Mouse (Mus musculus): ENCODE data around the gene Nrip1. TPM values are rescaled to one million over a fixed set of nuclear protein-coding genes. Genes with fewer than 3 reads are reported as not detected.

Nrip1 gene
- total and polyA plus RNA-seq, 3 experiments = 10.4 to 91.1 (median 25.0) TPM

DNA sequence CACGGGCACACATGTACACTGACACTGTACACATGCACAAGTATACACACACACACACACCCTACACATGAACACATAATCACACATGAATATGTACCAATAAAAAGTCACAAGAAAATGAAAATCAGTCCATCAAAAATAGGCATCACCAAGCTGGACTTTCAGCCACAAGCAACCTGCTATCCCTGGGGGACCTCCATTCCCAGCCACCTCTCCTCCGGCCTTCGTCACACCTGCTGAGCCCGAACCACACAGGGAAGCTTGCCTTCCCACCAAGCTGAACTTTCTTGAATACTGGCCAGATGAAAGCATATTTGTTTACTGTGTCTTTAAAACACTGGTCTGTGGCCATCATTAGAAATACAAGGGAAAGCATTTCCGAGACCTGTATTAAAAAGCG lies 70.2 kb downstream of the Nrip1 start:
- DNase-seq (ENCODE audit: low spot score) = no peak
- ATAC-seq (ENCODE audit: extremely low read depth, insufficient number of reproducible peaks, low FRiP score, poor library complexity, severe bottlenecking) = no peak
- Histone ChIP-seq H3K36me3 (replicated peaks) (peaks cover 60% of the 10 kb centered on the region), H3K9me3 (replicated peaks) (no peaks in the 10 kb centered on the region), H3K27me3 (ENCODE audit: insufficient read depth, low read length) (no peaks in the 10 kb centered on the region), H3K4me1 (ENCODE audit: insufficient read depth, low read depth, low read length) (peaks cover 31% of the 10 kb centered on the region), H3K4me3 (ENCODE audit: low read depth, low read length) (no peak overlapping the region)
- TF ChIP-seq CTCF (IDR thresholded peaks at IDR 0.05; ENCODE audit: low read depth, low read length) = no peak
- no peak for TF ChIP-seq POLR2AphosphoS5 (IDR thresholded peaks at IDR 0.05; ENCODE audit: insufficient replicate concordance, low read depth, low read length)
- TF ChIP-seq GATA2 (IDR thresholded peaks at IDR 0.05; ENCODE audit: borderline replicate concordance, low read depth, low read length) = no peak
- no peak for TF ChIP-seq TAL1 (conservative IDR thresholded peaks at IDR 0.05; ENCODE audit: low read depth, low read length)
- TF ChIP-seq GATA1 (IDR thresholded peaks at IDR 0.05; ENCODE audit: borderline replicate concordance, low read length) = no peak

DNA sequence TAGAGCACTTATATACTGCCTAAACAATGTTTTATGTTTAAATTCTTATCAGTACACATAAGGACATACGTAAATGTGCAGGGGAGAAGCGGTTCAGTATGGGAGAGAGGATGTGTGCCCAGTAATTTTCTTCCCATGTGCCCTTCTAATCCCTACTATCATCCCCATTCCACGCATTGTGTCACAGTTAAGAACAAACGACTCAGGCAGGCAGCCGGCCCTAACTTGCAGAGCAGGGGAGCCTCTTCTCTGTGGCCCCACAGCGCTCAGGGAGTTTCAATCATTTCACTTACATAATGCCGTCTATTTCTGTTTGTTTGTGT lies 71.9 kb downstream of the Nrip1 start:
- no peak overlapping the region for H3K4me3 ChIP-seq (ENCODE audit: low read depth, low read length)
- TF ChIP-seq GATA2 (IDR thresholded peaks at IDR 0.05; ENCODE audit: borderline replicate concordance, low read depth, low read length) = no peak
- no peak for TF ChIP-seq POLR2AphosphoS5 (IDR thresholded peaks at IDR 0.05; ENCODE audit: insufficient replicate concordance, low read depth, low read length)
- TF ChIP-seq CTCF (IDR thresholded peaks at IDR 0.05; ENCODE audit: low read depth, low read length) = no peak
- TF ChIP-seq TAL1 (conservative IDR thresholded peaks at IDR 0.05; ENCODE audit: low read depth, low read length) = no peak
- TF ChIP-seq GATA1 (IDR thresholded peaks at IDR 0.05; ENCODE audit: borderline replicate concordance, low read length) = no peak
- peaks cover 54% of the 10 kb centered on the region for H3K36me3 ChIP-seq (replicated peaks)
- ATAC-seq (ENCODE audit: extremely low read depth, insufficient number of reproducible peaks, low FRiP score, poor library complexity, severe bottlenecking) = no peak
- H3K4me1 ChIP-seq (ENCODE audit: insufficient read depth, low read depth, low read length) = peaks cover 29% of the 10 kb centered on the region
- H3K27me3 ChIP-seq (ENCODE audit: insufficient read depth, low read length) = no peaks in the 10 kb centered on the region
- H3K9me3 ChIP-seq (replicated peaks) = no peaks in the 10 kb centered on the region
- no peak for DNase-seq (ENCODE audit: low spot score)

DNA sequence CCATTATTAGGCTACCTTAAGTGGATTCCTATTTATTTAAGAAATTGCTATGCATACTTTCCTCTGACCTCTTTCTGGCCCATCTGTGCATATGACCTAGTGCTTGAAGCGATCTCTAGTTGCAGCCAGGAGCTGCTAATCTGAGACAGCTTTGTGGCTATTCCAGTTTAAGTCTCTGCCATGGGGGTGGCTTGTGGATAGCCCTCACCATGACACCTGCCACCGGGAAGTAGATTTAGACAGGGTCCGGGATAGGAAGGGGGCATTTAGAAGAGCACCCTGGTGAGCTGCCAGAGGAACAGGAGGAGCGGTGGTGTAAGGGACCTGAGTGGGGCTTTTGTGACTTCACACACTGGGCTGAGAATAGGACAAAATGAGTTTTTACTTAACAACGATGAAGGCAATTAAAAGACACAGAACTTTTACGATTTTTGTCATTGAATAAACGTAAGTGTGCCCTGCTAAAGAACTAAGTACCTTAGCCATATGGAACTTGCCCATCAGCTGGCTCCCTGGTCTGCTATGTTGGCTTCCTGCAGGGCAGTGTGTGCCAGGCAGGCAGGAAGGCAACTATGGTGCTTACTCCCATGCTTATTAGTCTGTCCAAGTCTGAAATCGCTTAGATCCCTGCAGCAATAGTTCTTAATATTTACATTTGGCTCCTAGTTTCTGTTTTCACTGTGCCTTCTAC lies 72.4 kb downstream of the Nrip1 start:
- Histone ChIP-seq H3K4me3 (ENCODE audit: low read depth, low read length) (no peak overlapping the region), H3K9me3 (replicated peaks) (no peaks in the 10 kb centered on the region), H3K36me3 (replicated peaks) (peaks cover 54% of the 10 kb centered on the region), H3K27me3 (ENCODE audit: insufficient read depth, low read length) (no peaks in the 10 kb centered on the region), H3K4me1 (ENCODE audit: insufficient read depth, low read depth, low read length) (peaks cover 29% of the 10 kb centered on the region)
- no peak for DNase-seq (ENCODE audit: low spot score)
- no peak for ATAC-seq (ENCODE audit: extremely low read depth, insufficient number of reproducible peaks, low FRiP score, poor library complexity, severe bottlenecking)
- TF ChIP-seq CTCF (IDR thresholded peaks at IDR 0.05; ENCODE audit: low read depth, low read length) (no peak), GATA1 (IDR thresholded peaks at IDR 0.05; ENCODE audit: borderline replicate concordance, low read length) (no peak), TAL1 (conservative IDR thresholded peaks at IDR 0.05; ENCODE audit: low read depth, low read length) (no peak), GATA2 (IDR thresholded peaks at IDR 0.05; ENCODE audit: borderline replicate concordance, low read depth, low read length) (no peak), POLR2AphosphoS5 (IDR thresholded peaks at IDR 0.05; ENCODE audit: insufficient replicate concordance, low read depth, low read length) (no peak)

DNA sequence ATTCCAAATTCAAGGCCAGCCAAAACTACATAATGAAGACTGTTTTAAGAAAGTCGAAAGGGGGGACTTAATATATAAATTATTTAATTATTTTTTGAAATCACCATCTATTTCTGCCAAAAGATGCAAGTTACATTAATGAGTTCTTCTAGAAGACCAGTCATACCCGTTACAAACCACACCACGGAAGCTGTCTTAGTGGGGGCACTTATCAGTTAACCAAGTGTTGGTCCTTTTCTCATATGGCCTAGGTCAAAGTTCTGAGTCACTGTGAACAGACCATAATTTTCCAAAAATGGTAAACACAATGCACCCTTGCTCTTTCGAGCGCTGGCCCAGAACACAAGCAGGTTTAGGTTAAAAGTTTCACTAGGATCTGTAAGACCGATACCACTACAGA lies 73.2 kb downstream of the Nrip1 start:
- TF ChIP-seq POLR2AphosphoS5 (IDR thresholded peaks at IDR 0.05; ENCODE audit: insufficient replicate concordance, low read depth, low read length) = no peak
- TF ChIP-seq GATA1 (IDR thresholded peaks at IDR 0.05; ENCODE audit: borderline replicate concordance, low read length) = no peak
- no peak for TF ChIP-seq GATA2 (IDR thresholded peaks at IDR 0.05; ENCODE audit: borderline replicate concordance, low read depth, low read length)
- TF ChIP-seq TAL1 (conservative IDR thresholded peaks at IDR 0.05; ENCODE audit: low read depth, low read length) = no peak
- TF ChIP-seq CTCF (IDR thresholded peaks at IDR 0.05; ENCODE audit: low read depth, low read length) = no peak
- H3K27me3 ChIP-seq (ENCODE audit: insufficient read depth, low read length) = no peaks in the 10 kb centered on the region
- peaks cover 55% of the 10 kb centered on the region for H3K36me3 ChIP-seq (replicated peaks)
- no peak for DNase-seq (ENCODE audit: low spot score)
- no peaks in the 10 kb centered on the region for H3K9me3 ChIP-seq (replicated peaks)
- H3K4me3 ChIP-seq (ENCODE audit: low read depth, low read length) = no peak overlapping the region
- peaks cover 28% of the 10 kb centered on the region for H3K4me1 ChIP-seq (ENCODE audit: insufficient read depth, low read depth, low read length)
- no peak for ATAC-seq (ENCODE audit: extremely low read depth, insufficient number of reproducible peaks, low FRiP score, poor library complexity, severe bottlenecking)

DNA sequence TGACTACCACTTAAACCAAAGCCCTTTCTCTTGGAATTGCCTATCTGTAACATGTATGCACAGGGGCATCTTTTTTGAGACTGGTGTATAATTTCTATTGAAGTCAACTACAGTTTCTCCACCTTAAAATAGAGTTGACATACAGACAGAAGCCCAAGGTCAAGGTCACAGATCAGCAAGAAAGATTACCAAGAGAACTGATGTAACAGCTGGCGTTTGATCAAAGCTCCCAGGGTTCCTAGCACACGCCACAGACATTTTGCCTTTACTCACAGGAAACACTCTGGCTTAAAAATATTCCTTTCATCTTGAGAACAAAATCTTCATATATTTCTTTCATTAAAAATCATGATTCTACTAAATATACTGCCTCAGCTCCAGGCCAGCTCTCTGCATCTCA lies 74.1 kb downstream of the Nrip1 start:
- TF ChIP-seq GATA1 (IDR thresholded peaks at IDR 0.05; ENCODE audit: borderline replicate concordance, low read length) = no peak
- TF ChIP-seq POLR2AphosphoS5 (IDR thresholded peaks at IDR 0.05; ENCODE audit: insufficient replicate concordance, low read depth, low read length) = no peak
- no peak for TF ChIP-seq TAL1 (conservative IDR thresholded peaks at IDR 0.05; ENCODE audit: low read depth, low read length)
- TF ChIP-seq GATA2 (IDR thresholded peaks at IDR 0.05; ENCODE audit: borderline replicate concordance, low read depth, low read length) = no peak
- TF ChIP-seq CTCF (IDR thresholded peaks at IDR 0.05; ENCODE audit: low read depth, low read length) = no peak
- Histone ChIP-seq H3K36me3 (replicated peaks) (peaks cover 58% of the 10 kb centered on the region), H3K4me1 (ENCODE audit: insufficient read depth, low read depth, low read length) (peaks cover 35% of the 10 kb centered on the region), H3K9me3 (replicated peaks) (no peaks in the 10 kb centered on the region), H3K4me3 (ENCODE audit: low read depth, low read length) (no peak overlapping the region), H3K27me3 (ENCODE audit: insufficient read depth, low read length) (no peaks in the 10 kb centered on the region)
- DNase-seq (ENCODE audit: low spot score) (no peak), ATAC-seq (ENCODE audit: extremely low read depth, insufficient number of reproducible peaks, low FRiP score, poor library complexity, severe bottlenecking) (no peak)

DNA sequence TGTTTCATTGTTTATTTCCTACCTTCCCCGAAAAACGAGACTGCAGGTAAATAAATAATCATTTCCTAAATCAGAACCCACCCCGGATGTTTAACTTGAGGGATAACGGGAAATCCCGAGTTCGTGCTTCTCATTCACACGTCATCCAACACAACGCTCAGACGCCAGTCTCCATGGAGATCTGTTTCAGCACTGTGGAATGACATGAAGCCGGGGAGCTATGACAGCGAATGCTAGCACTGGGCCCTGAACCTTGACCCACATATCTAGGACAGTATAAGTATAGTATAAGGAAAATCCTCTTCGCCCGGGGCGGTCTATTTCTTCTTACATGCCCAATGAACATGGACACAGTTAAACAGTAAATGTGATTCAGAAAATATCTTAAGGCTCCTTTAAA lies 78.3 kb downstream of the Nrip1 start:
- H3K4me1 ChIP-seq (ENCODE audit: insufficient read depth, low read depth, low read length) = peaks cover 50% of the 10 kb centered on the region
- TF ChIP-seq POLR2AphosphoS5 (IDR thresholded peaks at IDR 0.05; ENCODE audit: insufficient replicate concordance, low read depth, low read length) (no peak), CTCF (IDR thresholded peaks at IDR 0.05; ENCODE audit: low read depth, low read length) (no peak), GATA1 (IDR thresholded peaks at IDR 0.05; ENCODE audit: borderline replicate concordance, low read length) (no peak), TAL1 (conservative IDR thresholded peaks at IDR 0.05; ENCODE audit: low read depth, low read length) (no peak), GATA2 (IDR thresholded peaks at IDR 0.05; ENCODE audit: borderline replicate concordance, low read depth, low read length) (no peak)
- peaks cover 70% of the 10 kb centered on the region for H3K36me3 ChIP-seq (replicated peaks)
- H3K27me3 ChIP-seq (ENCODE audit: insufficient read depth, low read length) = no peaks in the 10 kb centered on the region
- H3K9me3 ChIP-seq (replicated peaks) = no peaks in the 10 kb centered on the region
- no peak overlapping the region for H3K4me3 ChIP-seq (ENCODE audit: low read depth, low read length)
- ATAC-seq (ENCODE audit: extremely low read depth, insufficient number of reproducible peaks, low FRiP score, poor library complexity, severe bottlenecking) (no peak), DNase-seq (ENCODE audit: low spot score) (no peak)
